In the genomic region with DNA sequence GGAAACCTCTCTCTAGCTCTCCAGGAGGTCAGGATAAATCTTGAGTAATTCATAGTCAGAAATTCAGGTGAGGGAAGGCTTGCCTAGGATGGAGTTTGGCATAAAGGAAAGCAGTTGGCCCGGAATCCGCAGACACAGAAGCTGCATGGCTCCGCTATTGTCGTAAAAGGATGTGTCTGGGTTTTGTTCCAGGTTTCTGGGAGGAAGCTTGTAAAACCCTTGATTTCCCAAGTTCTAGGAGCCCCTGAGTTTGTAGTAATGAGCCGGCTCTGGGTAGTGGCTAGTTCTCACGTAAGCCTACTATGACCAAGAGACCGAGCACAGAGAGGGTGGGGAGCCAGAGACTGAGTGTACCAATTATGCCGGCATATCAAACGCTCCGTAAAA, we compare ENCODE assay signal across 10 mouse cellular contexts. TPM values are rescaled to one million over a fixed set of nuclear protein-coding genes. Genes with fewer than 3 reads are reported as not detected.
DNase-seq lines count a peak whose midpoint lies in the region; ATAC-seq lines count a peak whose summit lies in the region.
"Had no signal": no experiment of that assay in that cellular context is flagged by ENCODE, and none has a peak within 500 bp of the region (broad histone marks: within the 10 kb centered on the region; RNA-seq: fewer than 3 reads in every experiment).

No protein-coding gene starts in this region.

- H3K36me3 ChIP-seq in hindbrain, embryonic 11.5 days (ENCODE audit: control insufficient read depth, insufficient read depth, low read length), result no peaks in the 10 kb centered on the region

- peak overlapping the region; percentile 83 for H3K27ac ChIP-seq in hindbrain, embryonic 11.5 days (ENCODE audit: low read depth, low read length)

- peak overlapping the region; percentile 28 for H3K4me3 ChIP-seq in hindbrain, embryonic 11.5 days (ENCODE audit: low read depth, low read length)

- H3K4me2 ChIP-seq in hindbrain, embryonic 11.5 days (replicated peaks; ENCODE audit: low read depth, low read length), result peak overlapping the region; percentile 30

- peak overlapping the region; percentile 55 for H3K9ac ChIP-seq in hindbrain, embryonic 11.5 days (ENCODE audit: low read depth, low read length)

- no peaks in the 10 kb centered on the region for H3K27me3 ChIP-seq in hindbrain, embryonic 11.5 days (ENCODE audit: control insufficient read depth, insufficient read depth, low read length)

- 31% methylated on average over 10 of the region's 10 CpGs for WGBS in hindbrain, embryonic 11.5 days

- peak; percentile 28 for DNase-seq in embryo, embryonic 10 days (ENCODE audit: low spot score)
- no peak for DNase-seq in embryo, embryonic 9.5 days (ENCODE audit: extremely low spot score)
- peak; percentile 60 for DNase-seq in brain, adult 2 months (ENCODE audit: low read depth, low spot score)
- peak; percentile 54 for DNase-seq in hindbrain, embryonic 11.5 days (ENCODE audit: low spot score)
- DNase-seq in urinary bladder, postnatal 14 days (ENCODE audit: low spot score), result no peak
- DNase-seq in spleen, postnatal 4 days (ENCODE audit: low spot score in 2 of 2), result no peak
- no peak for DNase-seq in frontal cortex, postnatal 25 days (ENCODE audit: low spot score in 2 of 2)

- ATAC-seq in hindbrain, embryonic 11.5 days (ENCODE audit: low FRiP score), result no peak
- ATAC-seq in megakaryocyte progenitor cell, adult 5-6 weeks (replicated peaks; ENCODE audit: poor library complexity), result peak; percentile 15; the same call in 1 of the 2 replicates

- no peaks in the 10 kb centered on the region for H3K9me3 ChIP-seq in hindbrain, embryonic 11.5 days (ENCODE audit: control insufficient read depth, low read length)

- peaks cover 4% of the 10 kb centered on the region; the same call in 1 of the 2 replicates for H3K4me1 ChIP-seq in hindbrain, embryonic 11.5 days (replicated peaks; ENCODE audit: control insufficient read depth, insufficient read depth, low read length)

RNA-seq across cellular contexts. Expression of a gene that starts 52.7 kb away (rescaled TPM):
- polyA plus RNA-seq in hindbrain, embryonic 11.5 days (2014; fragmentation: Nextera tagmentation; extraction: Ambion mirVana), result not detected in 2 replicates
- not detected in 2 replicates for total RNA-seq in megakaryocyte progenitor cell, adult 5-6 weeks (2015)
- not detected in 2 replicates for total RNA-seq in megakaryocyte progenitor cell, adult 5-6 weeks (2017)
- total RNA-seq: left cerebral cortex, postnatal 25 days had no signal
- polyA plus RNA-seq: spleen, adult 2 months had no signal

Comparison
In these comparisons a context has a peak if more than half of its experiments do, and no peak if none do; other contexts are left out.
1. DNase-seq: peak in embryo, embryonic 10 days (single experiment), brain, adult 2 months (single experiment) and hindbrain, embryonic 11.5 days (single experiment); none in embryo, embryonic 9.5 days (single experiment), urinary bladder, postnatal 14 days (single experiment), spleen, postnatal 4 days (0 of 2) and frontal cortex, postnatal 25 days (0 of 2).